Mouse (Mus musculus) lung, adult 18-20 months (tissue): ENCODE results near the gene Gm49336.

Experiments
- DNase-seq, 2 experiments: peaks; one replicate each; pipeline ENCODE4 v3.0.0; 2022; ENCODE audit warnings: mixed read lengths in 2 of 2

Gene Gm49336

DNA sequence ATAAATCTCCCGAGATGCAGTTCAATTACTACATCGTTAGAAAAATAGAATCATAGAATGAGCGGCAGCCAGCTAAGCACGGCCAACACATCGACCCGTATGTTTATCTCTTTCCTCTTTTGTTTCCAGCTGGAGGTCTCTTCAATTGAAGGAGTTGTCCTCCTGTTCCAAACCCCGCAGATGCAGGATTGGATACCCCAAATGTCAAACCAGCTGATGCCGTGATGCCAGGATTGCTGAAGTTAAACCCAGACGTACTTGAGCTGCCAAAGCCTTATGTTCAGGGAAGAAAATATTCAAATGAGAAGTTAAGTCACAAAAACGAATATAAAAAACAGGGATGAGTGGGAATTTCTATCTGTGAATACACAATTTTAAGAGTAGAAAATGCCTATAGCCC lies 31.4 kb downstream of the Gm49336 start:
- DNase-seq, result no peak

DNA sequence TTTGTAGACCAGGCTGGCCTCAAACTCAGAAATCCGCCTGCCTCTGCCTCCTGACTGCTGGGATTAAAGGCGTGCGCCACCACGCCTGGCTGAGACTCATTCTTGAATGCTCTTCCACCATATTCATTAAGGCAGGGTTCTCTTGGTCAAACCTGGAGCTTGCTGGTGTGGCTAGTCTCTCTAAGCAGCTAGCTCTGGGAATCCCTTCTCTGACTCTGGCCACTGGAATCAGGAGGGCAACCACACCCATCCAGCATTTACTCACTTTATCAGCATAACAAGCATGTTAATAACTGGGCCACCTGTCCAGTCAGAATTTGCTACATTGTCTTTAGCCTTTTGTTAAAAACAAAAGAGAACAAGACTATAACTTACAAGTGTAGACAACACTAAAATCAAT lies 33.7 kb downstream of the Gm49336 start:
- DNase-seq, result no peak

DNA sequence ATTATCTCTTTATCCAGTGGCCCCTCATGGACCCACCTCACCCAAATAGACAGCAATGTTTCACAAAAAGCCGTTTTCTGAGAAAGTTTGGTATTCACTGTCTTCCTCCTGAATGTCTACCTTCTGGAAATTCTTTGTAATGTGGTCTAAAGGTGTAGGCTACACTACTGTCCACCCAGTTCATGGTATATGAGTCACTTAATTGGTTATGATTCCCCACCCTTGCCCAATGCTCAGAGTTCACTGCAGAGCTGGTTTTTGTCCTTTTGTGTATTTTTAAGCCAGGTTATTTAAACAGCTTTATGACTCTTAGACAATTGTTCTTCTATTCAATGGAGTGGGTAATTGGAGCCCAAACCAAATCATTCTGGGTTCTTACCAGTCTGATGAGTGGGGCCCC lies 35.2 kb downstream of the Gm49336 start:
- DNase-seq, result no peak

DNA sequence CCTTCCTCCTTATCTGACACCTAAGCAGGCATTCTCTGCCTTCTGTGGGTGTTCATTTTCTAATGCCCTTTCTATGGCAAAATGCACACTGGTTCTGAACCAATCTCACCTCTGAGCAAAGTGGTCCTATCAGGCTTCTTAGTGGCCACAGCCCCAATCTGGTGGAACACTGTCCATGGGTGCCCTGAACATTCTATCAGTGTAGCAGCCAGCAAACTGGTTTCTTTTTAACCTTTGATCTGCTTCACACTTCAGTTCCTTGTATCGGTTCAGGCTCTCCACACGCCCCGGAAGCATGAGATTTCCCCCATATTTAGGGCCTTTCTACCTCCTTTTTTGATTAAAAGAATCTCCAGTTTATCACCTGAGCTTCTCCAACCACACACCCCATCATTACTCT lies 36.3 kb downstream of the Gm49336 start:
- DNase-seq, result no peak

DNA sequence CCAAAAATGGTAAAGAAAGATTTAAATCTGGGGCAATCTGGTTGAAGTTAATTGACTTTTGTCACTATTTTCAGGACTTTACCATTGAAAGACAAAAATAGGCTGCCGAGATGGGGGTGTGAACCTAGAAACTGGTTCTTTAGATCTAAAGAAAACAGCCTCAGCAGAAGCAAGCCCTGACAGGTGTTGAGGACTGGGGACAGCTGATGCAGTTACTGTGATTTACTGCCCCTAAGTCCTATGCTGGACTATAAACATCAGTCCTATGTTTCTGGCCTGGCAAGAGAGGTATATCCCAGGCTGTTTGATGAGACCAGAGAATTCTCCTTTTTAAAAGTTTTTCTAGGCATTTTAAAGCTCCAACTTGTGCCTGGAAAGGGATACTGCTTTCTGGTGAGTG lies 37.3 kb downstream of the Gm49336 start:
- no peak for DNase-seq

DNA sequence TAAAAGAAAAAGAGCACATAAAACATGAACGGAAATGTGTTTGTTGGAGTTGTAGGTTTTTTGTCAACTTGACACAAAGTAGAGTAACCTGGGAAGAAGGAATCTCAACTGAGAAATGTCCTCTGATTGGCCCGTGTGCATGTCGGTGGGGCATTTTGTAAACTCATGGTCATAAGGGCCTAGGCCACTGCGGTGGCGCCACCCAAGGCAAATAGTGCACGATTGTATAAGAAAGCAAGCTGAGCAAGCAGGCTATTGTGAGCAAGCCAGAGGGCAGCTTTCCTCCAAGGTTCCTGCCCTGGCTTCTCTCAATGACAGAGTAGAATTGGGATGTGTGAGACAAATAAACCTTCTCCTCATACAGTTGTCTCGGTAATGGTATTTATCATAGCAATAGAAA lies 42.1 kb downstream of the Gm49336 start:
- DNase-seq, result peak in 1 of 2 experiments; percentile 7

DNA sequence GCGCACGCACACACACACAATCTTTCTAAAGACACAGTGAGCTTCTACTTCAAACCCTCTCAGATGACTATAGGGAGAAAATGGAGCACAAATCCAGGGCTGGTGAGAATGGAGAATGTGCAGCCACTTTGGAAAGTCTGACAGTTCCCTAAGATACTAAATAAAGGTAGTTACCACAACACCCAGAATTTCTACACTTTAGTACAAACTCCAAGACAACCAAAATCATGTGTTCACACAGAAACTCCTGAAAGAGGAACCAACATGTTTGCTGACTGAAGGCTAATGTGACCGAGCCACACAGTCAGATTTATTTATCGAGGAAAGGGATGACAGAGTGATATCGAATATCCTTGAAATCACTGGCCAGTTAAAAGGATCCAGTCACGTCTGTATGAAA lies 46.3 kb downstream of the Gm49336 start:
- no peak for DNase-seq

DNA sequence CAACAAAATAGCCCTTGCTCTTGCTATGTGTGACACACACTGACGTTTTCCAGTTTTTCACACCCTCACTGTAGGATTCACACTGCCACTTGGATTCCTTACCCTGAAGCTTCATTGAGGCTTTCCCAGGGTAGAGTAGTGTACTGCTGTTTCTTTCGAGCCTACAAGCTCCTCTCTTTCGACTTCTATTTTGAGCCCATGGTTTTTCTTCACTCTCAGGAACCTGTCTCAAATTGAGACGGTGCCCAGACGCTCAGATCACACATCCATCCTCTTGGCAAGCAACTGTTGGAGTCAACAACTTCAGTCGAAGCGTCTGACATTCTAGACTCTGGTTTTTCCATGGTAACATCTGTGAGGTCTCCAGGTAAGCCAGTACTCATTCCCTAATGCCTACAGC lies 54.4 kb downstream of the Gm49336 start, which contains the start of gene Atp8a2:
Atp8a2 (minus strand) TSS at position 296 of the 400 bp plus-strand sequence.
- DNase-seq, result no peak

DNA sequence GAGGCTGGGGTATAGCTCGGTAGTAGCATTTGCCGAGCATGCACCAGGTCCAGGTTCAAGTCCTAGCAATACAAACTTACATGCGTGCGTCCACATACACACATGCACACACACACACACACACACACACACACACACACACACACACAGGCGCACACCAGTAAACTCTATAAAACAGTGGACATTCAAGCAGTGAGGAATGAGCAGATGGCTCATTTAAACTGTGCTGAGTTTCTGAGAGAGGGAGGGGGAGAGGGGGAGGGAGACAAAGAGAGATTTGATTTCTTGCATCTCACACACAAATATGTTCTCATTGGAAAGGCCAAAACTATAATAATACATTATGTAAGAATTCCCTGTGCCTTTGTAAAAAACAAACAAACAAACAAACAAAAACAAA lies 55.3 kb downstream of the Gm49336 start:
- DNase-seq, result no peak

DNA sequence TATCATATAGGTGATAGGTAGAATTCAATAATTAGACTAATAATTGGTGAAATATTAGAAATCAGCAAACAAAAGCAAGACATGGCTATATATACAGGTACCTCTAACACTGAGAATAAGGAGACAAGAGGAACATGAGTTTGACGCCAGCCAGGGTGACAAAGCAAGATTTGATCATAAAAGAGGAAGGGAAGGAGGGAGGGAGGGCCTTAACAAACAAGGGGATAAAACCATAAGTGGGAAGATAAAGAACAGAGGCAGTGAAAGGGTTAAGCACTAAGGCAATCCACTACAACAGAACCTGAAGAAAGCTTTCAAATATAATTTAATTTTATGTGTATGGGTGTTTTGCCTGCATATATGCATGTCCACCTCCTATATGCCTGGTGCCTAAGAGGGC lies 56.7 kb downstream of the Gm49336 start:
- DNase-seq, result no peak

DNA sequence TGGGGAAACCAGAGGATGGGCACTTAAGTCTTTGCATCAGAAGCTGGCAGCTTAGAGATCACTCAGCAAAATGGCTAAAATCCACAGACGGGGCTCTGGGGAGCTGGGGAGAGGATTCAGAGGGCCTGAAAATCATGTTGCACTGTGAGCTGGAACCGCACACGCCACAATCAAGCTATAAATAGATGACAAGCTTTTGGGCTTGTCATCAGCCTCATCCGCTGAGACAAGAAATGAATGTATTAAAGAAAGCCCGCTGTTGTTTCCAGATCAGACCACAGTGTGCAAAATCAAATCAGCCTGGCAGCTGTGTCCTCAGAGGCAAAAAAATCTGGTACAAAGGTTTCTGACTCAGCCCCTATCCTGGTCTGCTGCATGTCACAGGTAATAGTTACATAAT lies 61.5 kb downstream of the Gm49336 start:
- no peak for DNase-seq

DNA sequence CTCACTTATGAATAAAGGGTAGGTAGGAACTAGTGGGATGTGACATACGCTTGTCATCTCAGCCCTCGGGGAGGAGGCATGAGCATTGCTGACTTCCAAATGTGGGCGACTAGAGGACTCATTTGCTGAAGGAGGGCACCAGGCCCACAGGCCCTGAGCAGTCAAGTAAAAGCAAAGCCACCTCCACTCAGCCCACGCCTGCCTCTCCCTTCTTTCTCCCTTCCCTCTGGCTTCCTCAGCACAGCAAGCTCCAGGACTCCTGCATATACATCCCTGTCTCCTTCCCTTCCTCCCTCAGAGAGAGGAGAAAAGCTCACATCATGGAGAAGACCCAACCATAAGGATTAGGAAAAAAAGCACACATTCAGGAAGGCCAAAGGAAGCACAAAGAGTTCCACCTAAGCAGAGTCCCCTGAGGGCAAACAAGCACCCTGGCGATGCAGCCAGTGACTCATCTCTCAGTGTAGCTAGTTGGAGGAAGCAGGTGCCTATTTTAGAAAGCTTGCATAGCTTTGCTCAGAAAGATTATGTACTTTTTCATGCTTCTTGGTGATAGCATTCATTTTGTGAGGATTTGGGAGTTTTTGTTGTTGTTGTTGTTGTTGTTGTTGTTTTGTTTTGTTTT lies 63.0 kb downstream of the Gm49336 start:
- no peak for DNase-seq

DNA sequence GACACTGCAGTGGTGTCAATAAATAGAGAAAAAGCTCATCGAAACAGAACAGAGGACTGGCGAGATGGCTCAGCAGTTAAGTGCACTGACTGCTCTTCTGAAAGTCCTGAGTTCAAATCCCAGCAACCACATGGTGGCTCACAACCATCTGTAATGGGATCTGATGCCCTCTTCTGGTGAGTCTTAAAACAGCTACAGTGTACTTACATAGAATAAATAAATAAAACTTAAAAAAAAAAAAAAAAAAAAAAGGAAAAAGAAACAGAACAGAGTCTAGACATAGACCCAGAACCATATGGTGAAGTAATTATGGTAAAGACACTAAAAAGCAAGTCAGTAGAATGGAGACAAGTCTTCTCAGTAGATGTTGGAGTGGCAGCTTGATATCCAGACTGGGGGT lies 70.0 kb downstream of the Gm49336 start:
- DNase-seq, result no peak

DNA sequence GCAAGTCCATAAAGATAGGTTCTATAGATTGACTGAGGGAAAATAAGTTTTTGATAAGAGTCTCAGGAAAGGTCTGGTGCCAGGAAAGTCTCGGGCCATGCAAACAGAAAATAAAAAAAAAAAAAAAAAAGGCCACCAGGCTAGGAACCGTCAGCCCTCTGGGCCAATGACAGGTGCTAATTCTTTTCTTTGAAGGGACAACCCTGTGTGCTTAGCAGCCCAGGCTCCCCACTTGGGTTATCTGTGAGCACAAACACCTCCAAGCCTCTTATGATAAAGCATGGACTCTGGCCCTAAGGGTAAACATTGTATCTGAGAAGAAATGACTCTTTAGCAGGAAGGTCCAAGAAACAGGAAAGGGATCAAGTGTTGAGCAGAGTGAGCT lies 72.7 kb downstream of the Gm49336 start:
- DNase-seq, result no peak

DNA sequence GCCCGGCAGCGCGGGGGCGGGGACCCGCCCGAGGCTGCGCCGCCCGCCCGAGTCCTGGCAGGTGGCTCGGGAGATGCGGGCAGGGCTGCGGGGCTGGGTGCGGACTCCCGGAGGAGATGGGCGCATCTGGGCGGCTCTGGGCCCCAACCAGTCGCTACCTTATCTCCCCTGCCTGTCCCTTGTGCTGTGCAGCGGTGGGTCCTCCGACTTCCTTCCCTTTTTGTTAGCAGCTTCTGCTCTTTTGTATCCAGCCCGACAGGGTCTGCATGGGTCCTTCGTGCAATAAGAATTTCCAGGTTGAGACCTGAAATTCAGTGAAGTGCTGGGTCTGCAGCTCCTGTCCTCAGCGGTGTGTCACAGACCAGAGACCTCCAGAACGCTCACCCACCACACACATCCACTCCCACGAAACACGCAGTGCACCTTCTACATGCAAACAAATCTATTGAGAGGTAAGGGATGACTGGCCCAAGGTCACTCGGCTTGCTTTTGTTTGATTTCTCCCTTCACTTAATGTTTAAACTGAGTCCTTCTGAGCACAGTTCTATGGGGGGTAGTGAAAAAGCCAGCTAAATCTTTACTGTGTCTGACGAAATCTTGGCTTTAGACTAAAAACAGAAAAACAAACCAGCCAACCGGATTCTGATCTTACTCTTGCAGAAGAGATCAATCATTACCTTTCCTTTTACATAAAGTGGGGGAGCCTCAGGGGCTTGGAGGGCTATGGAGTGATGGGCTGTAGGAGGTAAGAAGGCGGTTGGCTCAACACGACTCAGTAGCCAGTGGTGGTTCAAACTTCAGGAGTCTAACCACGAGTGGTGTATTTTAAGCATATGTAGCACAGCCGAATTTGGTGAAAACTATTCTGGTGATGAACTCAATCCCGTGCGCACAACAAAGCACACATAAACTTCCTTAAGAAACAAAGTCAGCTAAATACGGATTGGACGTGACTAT lies 73.4 kb downstream of the Gm49336 start:
- DNase-seq, result no peak

DNA sequence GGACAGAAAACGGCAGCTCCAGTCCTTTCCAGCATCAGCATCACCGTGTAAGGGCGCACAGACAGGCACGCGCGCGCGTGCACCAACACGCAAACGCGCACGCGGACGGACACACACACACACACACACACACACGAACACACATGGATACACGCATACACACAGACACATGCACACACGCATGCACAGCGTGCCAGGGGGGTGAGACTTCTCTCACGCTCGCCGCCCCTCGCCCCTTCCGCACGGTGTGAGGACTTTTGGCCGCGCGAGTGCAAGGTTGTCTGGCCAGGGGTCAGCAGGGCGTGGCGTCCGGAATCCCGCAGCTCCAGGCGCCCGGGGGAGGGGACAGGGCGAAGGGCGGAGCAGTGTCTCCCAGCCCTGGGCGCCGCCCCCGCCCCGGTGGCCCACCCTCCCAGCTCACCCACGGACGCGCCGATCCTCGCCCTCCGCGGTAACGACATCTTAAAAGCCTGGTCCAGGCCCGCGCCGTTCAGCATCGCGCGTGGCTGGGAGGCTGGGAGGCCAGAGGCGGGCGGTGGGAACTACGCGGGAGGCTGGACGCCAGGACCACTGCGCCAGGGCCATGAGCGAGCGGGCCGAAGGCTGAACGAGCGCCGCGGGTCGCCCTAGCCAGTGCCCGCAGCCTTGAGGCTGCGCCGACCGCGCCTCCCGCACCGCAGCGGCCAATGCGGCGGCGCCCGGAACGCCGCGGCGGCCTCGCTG lies 74.3 kb downstream of the Gm49336 start:
- DNase-seq, result peak; percentile 8 to 28

DNA sequence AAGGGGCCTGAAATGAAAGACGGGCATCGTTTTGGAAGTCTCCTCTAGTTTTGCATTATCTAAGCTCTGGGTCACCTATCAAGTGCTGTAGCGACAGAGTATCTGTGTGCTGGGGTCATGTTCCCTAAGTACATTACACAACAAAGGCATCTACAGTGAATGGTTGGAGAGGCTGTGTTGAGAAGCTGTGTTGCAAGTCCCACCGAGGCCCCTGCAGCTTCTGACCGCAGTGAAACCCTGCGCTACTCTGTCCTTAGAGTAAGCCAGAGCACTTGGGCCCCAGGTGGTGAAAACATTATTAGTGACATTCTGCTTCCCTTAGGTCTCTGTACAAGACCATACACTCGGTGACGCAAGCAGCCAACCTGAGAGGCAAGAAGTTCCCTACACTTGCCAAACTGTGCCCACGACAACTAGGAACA lies 74.8 kb downstream of the Gm49336 start:
- peak in 1 of 2 experiments; percentile 1 for DNase-seq

DNA sequence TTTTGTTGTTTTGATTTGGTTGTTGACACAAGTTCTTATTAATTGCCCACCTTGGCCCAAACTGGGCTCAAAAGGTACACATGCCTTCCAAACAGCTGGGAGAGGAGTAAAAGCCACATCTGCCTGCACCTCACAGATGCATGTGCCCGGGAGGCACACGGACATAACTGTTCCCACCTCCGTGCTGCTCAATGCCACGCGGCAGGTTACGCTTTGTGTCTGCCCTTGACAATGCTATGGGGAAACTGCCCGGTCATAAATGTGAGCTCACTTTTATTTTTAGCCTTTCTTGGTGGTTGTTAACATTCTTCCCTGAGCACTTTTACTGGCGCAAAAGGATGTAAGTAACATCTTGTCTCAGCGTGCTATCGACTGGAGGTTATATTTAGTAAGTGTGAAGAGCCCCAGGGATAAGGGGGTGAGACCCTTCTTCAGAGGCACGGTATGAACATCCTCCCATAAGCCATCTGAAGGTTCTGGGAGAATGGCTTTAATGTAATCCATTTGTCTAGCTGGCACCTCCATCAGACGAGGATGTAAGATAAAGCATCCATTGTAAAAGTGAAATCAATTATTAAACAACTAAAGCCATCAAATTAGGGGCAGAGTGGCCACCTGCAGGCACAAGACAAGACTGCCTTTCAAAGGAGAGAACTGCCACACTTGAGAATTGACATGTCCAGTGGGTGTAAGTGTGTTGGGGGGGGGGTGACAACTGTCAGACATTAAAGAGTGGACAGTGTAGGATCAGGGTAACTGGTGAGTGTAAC lies 78.8 kb downstream of the Gm49336 start:
- no peak for DNase-seq

DNA sequence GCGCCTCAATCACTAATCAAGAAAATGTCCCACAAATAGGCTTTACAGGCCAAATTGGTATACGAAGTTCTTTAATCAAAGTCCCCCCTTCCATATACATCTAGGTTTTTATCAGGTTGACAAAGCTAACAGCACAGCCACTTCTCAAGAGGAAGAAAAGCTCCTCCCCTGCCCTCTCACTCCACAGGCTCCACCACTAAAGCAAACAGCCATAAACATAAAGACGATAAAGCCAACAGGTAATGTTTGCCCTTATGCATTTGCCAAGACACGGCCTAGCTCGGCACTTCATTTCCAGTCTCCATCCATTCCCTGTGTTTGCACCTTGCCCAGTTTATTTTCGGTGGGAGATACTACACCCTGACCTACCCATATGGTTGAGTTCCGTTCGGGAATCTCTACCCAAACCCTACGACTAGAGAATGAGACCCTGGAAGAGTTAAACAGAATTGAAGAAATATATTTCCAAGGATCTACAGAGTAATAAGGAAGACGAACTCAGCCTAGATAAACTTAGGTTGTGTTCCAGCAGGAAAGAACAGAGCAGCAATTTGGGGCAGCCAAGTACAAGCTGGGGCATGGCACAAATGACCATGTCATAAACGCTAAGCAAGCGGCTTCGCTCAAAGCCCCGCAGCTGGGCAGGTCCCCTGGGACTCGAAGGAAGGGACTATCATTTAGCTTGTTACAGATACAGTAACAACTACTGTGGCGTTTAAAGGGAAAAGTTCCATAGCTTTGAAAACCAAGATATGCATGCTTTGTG lies 80.3 kb downstream of the Gm49336 start:
- DNase-seq, result no peak

DNA sequence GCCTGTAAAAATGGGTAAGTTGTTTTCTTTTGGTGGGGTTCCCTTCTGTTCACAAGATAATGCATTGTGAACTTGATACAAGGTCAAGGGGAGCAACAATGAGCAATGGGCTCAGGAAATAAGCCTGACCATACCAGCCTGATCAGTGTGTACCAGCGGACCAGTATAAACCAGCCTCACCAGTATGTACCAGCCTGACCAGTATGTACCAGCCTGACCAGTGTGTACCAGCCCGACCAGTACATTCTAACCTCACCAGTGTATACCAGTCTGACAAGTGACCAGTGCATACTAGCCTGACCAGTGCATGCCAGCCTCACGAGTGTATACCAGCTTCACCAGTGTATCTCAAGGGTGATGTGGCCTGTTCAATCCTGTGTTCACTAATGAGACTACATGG lies 87.9 kb downstream of the Gm49336 start:
- DNase-seq, result no peak
